Mouse (Mus musculus) myocyte (in vitro differentiated cells): ENCODE results near the gene Ttll8.

Source experiments
- CEBPB ChIP-seq: IDR thresholded peaks from 2 replicates; pipeline ENCODE4 v1.6.1; 2011; ENCODE audit warnings: mild to moderate bottlenecking, moderate library complexity; ENCODE audit not compliant: poor library complexity, insufficient read depth, severe bottlenecking
- E2F4 ChIP-seq: IDR thresholded peaks from one replicate; pipeline ENCODE4 v1.6.1; 2011; ENCODE audit warnings: mild to moderate bottlenecking, control low read depth, moderate library complexity; ENCODE audit not compliant: insufficient read depth
- MAX ChIP-seq: IDR thresholded peaks from one replicate; pipeline ENCODE4 v1.6.1; 2011; ENCODE audit warnings: low read depth, mild to moderate bottlenecking, control low read depth
- MYOG ChIP-seq, 3 experiments: IDR thresholded peaks; one replicate each; pipeline ENCODE4 v1.6.1; 2011; ENCODE audit warnings: control low read depth in 2 of 3, low read depth in 2 of 3, mild to moderate bottlenecking in 2 of 3; ENCODE audit not compliant: insufficient read length in 2 of 3, control insufficient read depth in 1 of 3, insufficient read depth in 1 of 3
- POLR2A ChIP-seq: IDR thresholded peaks from one replicate; pipeline ENCODE4 v1.6.1; 2011; ENCODE audit warnings: low read depth, mild to moderate bottlenecking, control low read depth, moderate library complexity; ENCODE audit not compliant: insufficient read length
- POLR2AphosphoS2 ChIP-seq: IDR thresholded peaks from one replicate; pipeline ENCODE4 v1.6.1; 2011; ENCODE audit warnings: low read depth, control low read depth; ENCODE audit not compliant: insufficient read length
- SRF ChIP-seq: IDR thresholded peaks from one replicate; pipeline ENCODE4 v1.6.1; 2011; ENCODE audit warnings: low read depth; ENCODE audit not compliant: control insufficient read depth, insufficient read length
- TCF12 ChIP-seq: IDR thresholded peaks from one replicate; pipeline ENCODE4 v1.6.1; 2011; ENCODE audit warnings: mild to moderate bottlenecking, control low read depth; ENCODE audit not compliant: poor library complexity, insufficient read depth, severe bottlenecking
- TCF3 ChIP-seq: IDR thresholded peaks from one replicate; pipeline ENCODE4 v1.6.1; 2011; ENCODE audit warnings: low read depth, control low read depth; ENCODE audit not compliant: insufficient read length
- USF1 ChIP-seq: IDR thresholded peaks from one replicate; pipeline ENCODE4 v1.6.1; 2011; ENCODE audit warnings: low read depth, mild to moderate bottlenecking, control low read depth, moderate library complexity

GRCm38 (mm10) chr15:88859206-88859970 is 94.8 kb downstream of the Ttll8 start:
- TF ChIP-seq POLR2A = no peak
- no peak for TF ChIP-seq MAX
- TF ChIP-seq USF1 = no peak
- TF ChIP-seq TCF3 = no peak
- TF ChIP-seq POLR2AphosphoS2 = no peak
- TF ChIP-seq CEBPB = no peak
- no peak for TF ChIP-seq TCF12
- TF ChIP-seq SRF = no peak
- TF ChIP-seq MYOG (IDR thresholded peaks at IDR 0.05; ENCODE audit: control insufficient read depth in 1 of 3, insufficient read depth in 1 of 3, insufficient read length in 2 of 3, low read depth in 2 of 3) = no peak
- no peak for TF ChIP-seq E2F4
